Mouse (Mus musculus): ENCODE measurements around the gene Iqsec1. TPM values are rescaled to one million over a fixed set of nuclear protein-coding genes. Genes with fewer than 3 reads are reported as not detected.
"Not testable (repeated sequence)": the region's sequence is repeated elsewhere in the genome, so short reads cannot be mapped to it uniquely, and the experiment has no call there.

Iqsec1 gene
- polyA plus RNA-seq, 1 experiment from 2014 or later: 5.1 TPM

DNA sequence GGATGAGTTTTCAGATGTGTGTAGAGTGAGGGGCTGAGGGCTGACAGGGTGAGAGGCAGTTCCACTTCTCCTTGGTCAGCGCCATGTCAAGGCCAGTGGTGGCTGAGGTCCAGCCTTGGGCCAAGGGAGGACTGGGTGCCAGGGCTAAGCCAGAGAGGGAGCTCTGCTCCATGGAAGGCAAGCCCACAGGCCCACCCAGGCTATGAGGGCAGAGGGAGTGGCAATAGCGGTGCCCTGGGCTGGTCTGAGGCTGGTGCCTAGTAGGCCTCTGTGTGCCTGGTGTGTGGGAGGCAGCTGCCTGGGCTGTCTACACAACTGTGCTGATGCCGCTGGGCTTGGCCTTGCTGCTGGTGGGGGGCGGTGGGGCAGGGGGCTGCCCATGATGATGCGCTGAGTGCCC is 326.3 kb downstream of the Iqsec1 start:
- ATAC-seq (ENCODE audit: low FRiP score, low TSS enrichment): peak; percentile 43; the same call in 1 of the 2 replicates
- Histone ChIP-seq H3K27me3 (ENCODE audit: control insufficient read depth, insufficient read depth, low read length) (no peaks in the 10 kb centered on the region), H3K4me3 (ENCODE audit: low read depth, low read length) (no peak overlapping the region), H3K27ac (replicated peaks) (no peak overlapping the region), H3K9me3 (ENCODE audit: control insufficient read depth, low read length) (no peaks in the 10 kb centered on the region), H3K4me1 (replicated peaks; ENCODE audit: control insufficient read depth, insufficient read depth) (no peaks in the 10 kb centered on the region), H3K9ac (ENCODE audit: low read length) (no peak overlapping the region), H3K4me2 (replicated peaks; ENCODE audit: low read depth) (no peak overlapping the region), H3K36me3 (ENCODE audit: control insufficient read depth, insufficient read depth, low read length) (peaks cover 14% of the 10 kb centered on the region)
- TF ChIP-seq CTCF (IDR thresholded peaks at IDR 0.05; ENCODE audit: low read depth): no peak
- TF ChIP-seq EP300 (optimal IDR thresholded peaks at IDR 0.05): no peak
- DNase-seq (ENCODE audit: low spot score): no peak
- WGBS: 96% methylated on average over 5 of the region's 5 CpGs

DNA sequence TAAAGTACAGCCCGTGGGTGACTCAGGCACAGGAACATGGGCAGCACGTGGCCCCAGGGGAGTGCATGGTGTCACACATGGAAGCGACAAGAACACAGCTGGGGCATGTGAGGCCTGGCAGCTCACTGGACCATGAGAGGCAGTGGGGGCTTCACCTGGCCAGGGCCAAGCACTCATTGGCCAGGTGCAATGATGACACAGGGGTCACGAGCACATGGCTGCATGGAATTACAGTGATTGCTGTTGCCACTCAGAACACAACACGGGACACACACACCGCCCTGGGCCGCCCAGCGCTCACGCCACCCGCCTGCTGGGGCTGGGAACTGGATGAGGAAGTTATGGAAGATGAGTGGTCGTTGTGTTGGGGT is 327.5 kb downstream of the Iqsec1 start:
- no peaks in the 10 kb centered on the region for H3K4me1 ChIP-seq (replicated peaks; ENCODE audit: control insufficient read depth, insufficient read depth)
- H3K9me3 ChIP-seq (ENCODE audit: control insufficient read depth, low read length): no peaks in the 10 kb centered on the region
- peaks cover 14% of the 10 kb centered on the region for H3K36me3 ChIP-seq (ENCODE audit: control insufficient read depth, insufficient read depth, low read length)
- H3K27ac ChIP-seq (replicated peaks): no peak overlapping the region
- no peak overlapping the region for H3K4me3 ChIP-seq (ENCODE audit: low read depth, low read length)
- no peaks in the 10 kb centered on the region for H3K27me3 ChIP-seq (ENCODE audit: control insufficient read depth, insufficient read depth, low read length)
- DNase-seq (ENCODE audit: low spot score) (no peak), ATAC-seq (ENCODE audit: low FRiP score, low TSS enrichment) (no peak)
- H3K4me2 ChIP-seq (replicated peaks; ENCODE audit: low read depth): no peak overlapping the region
- H3K9ac ChIP-seq (ENCODE audit: low read length): no peak overlapping the region
- no peak for TF ChIP-seq EP300 (optimal IDR thresholded peaks at IDR 0.05)
- TF ChIP-seq CTCF (IDR thresholded peaks at IDR 0.05; ENCODE audit: low read depth): no peak
- 89% methylated on average over 11 of the region's 11 CpGs for WGBS

DNA sequence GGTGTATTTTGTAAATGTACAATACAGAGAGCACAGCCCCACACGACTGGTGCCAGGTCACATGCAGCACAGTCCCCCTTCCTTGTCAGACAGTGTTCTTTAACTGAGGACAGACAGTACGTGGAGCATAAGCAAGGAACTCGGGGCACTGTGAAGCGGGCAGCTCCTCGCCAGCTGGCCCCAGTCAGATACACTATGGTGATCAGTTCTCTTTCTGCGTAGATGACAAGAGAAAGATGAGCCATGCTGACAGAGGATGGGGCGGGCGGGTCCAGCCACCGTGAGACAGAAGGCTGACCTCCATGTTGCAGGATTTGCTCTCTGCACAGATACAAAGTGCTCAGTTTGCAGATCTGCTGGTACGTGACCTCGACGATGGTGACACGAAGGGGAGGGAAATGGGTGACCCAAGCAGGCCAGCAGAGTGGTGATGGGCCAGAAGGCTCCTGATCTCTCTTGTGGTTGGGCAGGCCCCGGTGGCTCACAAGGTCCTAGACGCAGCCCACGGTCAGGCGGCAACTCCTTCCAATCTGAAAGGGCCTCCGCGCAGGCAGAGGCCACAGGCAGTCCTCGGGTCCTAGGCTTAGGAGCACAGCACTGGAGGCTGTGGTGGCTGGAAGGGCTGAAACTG is 328.0 kb downstream of the Iqsec1 start:
- H3K9me3 ChIP-seq (ENCODE audit: control insufficient read depth, low read length): no peaks in the 10 kb centered on the region
- no peaks in the 10 kb centered on the region for H3K4me1 ChIP-seq (replicated peaks; ENCODE audit: control insufficient read depth, insufficient read depth)
- no peak for DNase-seq (ENCODE audit: low spot score)
- H3K4me2 ChIP-seq (replicated peaks; ENCODE audit: low read depth): no peak overlapping the region
- no peak for ATAC-seq (ENCODE audit: low FRiP score, low TSS enrichment)
- H3K27me3 ChIP-seq (ENCODE audit: control insufficient read depth, insufficient read depth, low read length): no peaks in the 10 kb centered on the region
- H3K4me3 ChIP-seq (ENCODE audit: low read depth, low read length): no peak overlapping the region
- 86% methylated on average over 20 of the region's 20 CpGs for WGBS
- H3K9ac ChIP-seq (ENCODE audit: low read length): no peak overlapping the region
- no peak overlapping the region for H3K27ac ChIP-seq (replicated peaks)
- no peak for TF ChIP-seq CTCF (IDR thresholded peaks at IDR 0.05; ENCODE audit: low read depth)
- H3K36me3 ChIP-seq (ENCODE audit: control insufficient read depth, insufficient read depth, low read length): peaks cover 10% of the 10 kb centered on the region

DNA sequence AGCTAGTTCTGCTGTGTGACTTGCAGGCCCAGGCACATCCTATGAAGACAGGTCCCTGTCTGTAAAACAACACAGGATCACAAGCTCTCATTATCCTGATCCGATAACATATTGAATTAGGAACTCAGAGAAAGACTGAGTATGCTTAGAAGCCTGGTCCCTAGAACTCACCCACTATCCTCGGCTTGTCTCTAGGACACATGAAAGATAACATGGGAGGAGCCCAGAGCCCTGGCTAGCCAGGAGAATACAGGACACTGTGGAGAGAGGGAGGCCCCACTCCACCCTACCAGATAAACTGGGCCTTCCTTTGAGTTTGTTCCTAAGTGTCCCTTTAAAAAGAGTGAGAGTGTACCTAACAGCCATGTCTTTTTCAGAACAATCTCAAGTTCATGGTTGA is 328.6 kb downstream of the Iqsec1 start:
- Histone ChIP-seq H3K27me3 (ENCODE audit: control insufficient read depth, insufficient read depth, low read length) (no peaks in the 10 kb centered on the region), H3K9me3 (ENCODE audit: control insufficient read depth, low read length) (no peaks in the 10 kb centered on the region), H3K4me1 (replicated peaks; ENCODE audit: control insufficient read depth, insufficient read depth) (no peaks in the 10 kb centered on the region), H3K4me2 (replicated peaks; ENCODE audit: low read depth) (no peak overlapping the region), H3K4me3 (ENCODE audit: low read depth, low read length) (no peak overlapping the region), H3K36me3 (ENCODE audit: control insufficient read depth, insufficient read depth, low read length) (peaks cover 9% of the 10 kb centered on the region), H3K27ac (replicated peaks) (no peak overlapping the region), H3K9ac (ENCODE audit: low read length) (no peak overlapping the region)
- TF ChIP-seq CTCF (IDR thresholded peaks at IDR 0.05; ENCODE audit: low read depth) (no peak), EP300 (optimal IDR thresholded peaks at IDR 0.05) (no peak)
- WGBS: 47% methylated on average over 2 of the region's 2 CpGs
- no peak for ATAC-seq (ENCODE audit: low FRiP score, low TSS enrichment)
- DNase-seq (ENCODE audit: low spot score): no peak

DNA sequence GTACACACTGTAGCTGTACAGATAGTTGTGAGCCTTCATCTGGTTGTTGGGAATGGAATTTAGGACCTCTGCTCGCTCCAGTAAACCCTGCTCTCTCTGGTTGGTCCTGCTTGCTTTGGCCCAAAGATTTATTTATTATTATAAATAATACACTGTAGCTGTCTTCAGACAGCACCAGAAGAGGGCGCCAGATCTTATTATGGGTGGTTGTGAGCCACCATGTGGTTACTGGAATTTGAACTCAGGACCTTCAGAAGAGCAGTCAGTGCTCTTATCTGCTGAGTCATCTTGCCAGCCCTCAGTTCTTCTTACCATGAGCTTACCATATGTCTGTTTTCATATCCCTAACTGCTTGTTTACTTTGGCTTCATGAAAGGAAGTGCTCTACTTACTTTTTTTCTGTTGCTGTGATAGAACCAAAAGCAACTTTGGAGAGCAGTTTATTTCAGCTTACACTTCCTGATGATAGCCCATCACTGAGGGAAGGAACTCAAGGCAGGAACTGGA is 332.1 kb downstream of the Iqsec1 start:
- not testable (repeated sequence) for H3K36me3 ChIP-seq (ENCODE audit: control insufficient read depth, insufficient read depth, low read length)
- 67% methylated on average over 2 of the region's 2 CpGs for WGBS

DNA sequence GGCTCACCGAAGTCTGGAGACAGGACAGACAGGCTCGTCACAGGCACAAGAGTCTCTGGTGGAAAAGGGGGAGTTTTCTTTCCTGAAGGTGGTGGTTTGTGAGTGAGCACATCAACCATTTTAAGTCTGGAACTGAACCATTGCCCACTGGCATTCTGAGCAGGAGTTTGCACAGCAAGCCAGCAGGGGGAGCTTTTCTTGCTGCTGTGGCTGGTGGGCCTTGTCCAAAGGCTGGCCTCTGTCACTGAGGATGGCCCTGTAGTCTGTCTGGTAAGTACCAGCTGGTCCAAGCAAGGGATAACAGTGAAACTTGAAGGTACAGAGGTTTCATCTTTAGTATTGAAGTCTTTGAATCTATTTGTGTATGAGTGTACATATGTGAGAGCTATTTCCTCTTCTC is 334.7 kb downstream of the Iqsec1 start:
- no peak overlapping the region for H3K9ac ChIP-seq (ENCODE audit: low read length)
- no peak overlapping the region for H3K27ac ChIP-seq (replicated peaks)
- TF ChIP-seq CTCF (IDR thresholded peaks at IDR 0.05; ENCODE audit: low read depth) (peak; percentile 78), EP300 (optimal IDR thresholded peaks at IDR 0.05) (no peak)
- H3K4me2 ChIP-seq (replicated peaks; ENCODE audit: low read depth): no peak overlapping the region
- ATAC-seq (ENCODE audit: low FRiP score, low TSS enrichment): no peak
- WGBS: 54% methylated on average over 2 of the region's 2 CpGs
- H3K36me3 ChIP-seq (ENCODE audit: control insufficient read depth, insufficient read depth, low read length): no peaks in the 10 kb centered on the region
- H3K4me1 ChIP-seq (replicated peaks; ENCODE audit: control insufficient read depth, insufficient read depth): no peaks in the 10 kb centered on the region
- H3K9me3 ChIP-seq (ENCODE audit: control insufficient read depth, low read length): no peaks in the 10 kb centered on the region
- no peaks in the 10 kb centered on the region for H3K27me3 ChIP-seq (ENCODE audit: control insufficient read depth, insufficient read depth, low read length)
- DNase-seq (ENCODE audit: low spot score): peak; percentile 39
- no peak overlapping the region for H3K4me3 ChIP-seq (ENCODE audit: low read depth, low read length)

More for the DNA sequence above, 332.1 kb downstream of the Iqsec1 start:
- not testable (repeated sequence) for H3K4me1 ChIP-seq (replicated peaks; ENCODE audit: control insufficient read depth, insufficient read depth); H3K9ac ChIP-seq (ENCODE audit: low read length); H3K4me2 ChIP-seq (replicated peaks; ENCODE audit: low read depth); H3K9me3 ChIP-seq (ENCODE audit: control insufficient read depth, low read length); ATAC-seq (ENCODE audit: low FRiP score, low TSS enrichment); DNase-seq (ENCODE audit: low spot score); H3K27me3 ChIP-seq (ENCODE audit: control insufficient read depth, insufficient read depth, low read length); H3K4me3 ChIP-seq (ENCODE audit: low read depth, low read length); H3K27ac ChIP-seq (replicated peaks)
- TF ChIP-seq CTCF (IDR thresholded peaks at IDR 0.05; ENCODE audit: low read depth): peak; percentile 52

All from stomach, postnatal 0 days (tissue).